Mouse (Mus musculus) ovary, adult 2 months (tissue): Measurements from ENCODE around the gene Dusp22. TPM values are rescaled to one million over a fixed set of nuclear protein-coding genes. Genes with fewer than 3 reads are reported as not detected.

Experiments
- polyA plus RNA-seq: library from polyadenylated mRNA; depleted of rRNA; stranded (reverse); fragments of >200 nt; gene quantifications from 2 replicates; pipeline ENCODE4 v1.2.3, GENCODE M21; 2012; rRNA removed

Gene Dusp22
- polyA plus RNA-seq: 10.1 and 10.4 TPM in 2 replicates

DNA sequence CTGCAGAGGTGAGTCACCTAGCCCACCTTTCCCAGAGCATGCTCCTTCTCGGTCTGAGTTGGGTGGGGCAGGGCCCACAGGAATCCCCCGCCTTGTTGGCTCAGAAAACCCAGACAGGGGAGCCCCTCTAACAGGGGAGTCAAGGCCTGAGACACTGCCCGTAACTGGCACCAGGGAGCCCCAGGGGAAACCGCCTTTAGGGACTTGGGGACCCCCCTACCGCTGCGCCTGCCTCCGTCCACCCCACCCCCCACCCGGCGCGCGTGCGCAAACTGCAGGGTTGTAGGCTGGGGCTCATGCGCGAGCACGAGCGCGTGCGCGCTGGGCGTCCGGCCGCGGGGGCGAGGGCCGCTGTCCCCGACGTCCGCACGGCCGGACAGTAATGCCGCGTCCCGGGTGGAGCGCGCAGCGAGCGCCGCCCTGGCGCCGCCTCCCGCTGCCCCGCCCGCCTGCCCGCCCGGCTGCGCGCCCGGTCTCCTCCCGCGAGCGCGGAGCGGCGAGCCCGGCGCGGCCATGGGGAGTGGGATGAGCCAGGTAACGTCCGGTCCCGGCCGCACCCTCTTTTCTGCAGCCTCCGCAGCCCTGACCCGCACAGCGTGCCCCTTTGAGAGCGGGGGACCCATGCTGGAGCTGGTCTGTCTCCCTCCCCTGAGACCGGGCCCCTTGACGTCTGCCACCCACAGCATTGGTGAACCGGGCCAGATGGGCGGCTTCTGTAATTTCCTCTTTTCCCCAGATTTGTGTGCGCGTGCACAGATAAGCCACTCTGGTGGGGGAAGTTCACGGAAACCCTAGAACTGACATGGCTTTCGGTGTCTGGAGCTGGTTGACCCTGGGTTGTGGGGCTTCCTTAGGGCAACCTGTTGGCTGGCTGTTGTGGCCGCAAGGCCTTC is at the start of gene Dusp22:
Dusp22 (plus strand) TSS at position 387 of the 893 bp plus-strand sequence.

DNA sequence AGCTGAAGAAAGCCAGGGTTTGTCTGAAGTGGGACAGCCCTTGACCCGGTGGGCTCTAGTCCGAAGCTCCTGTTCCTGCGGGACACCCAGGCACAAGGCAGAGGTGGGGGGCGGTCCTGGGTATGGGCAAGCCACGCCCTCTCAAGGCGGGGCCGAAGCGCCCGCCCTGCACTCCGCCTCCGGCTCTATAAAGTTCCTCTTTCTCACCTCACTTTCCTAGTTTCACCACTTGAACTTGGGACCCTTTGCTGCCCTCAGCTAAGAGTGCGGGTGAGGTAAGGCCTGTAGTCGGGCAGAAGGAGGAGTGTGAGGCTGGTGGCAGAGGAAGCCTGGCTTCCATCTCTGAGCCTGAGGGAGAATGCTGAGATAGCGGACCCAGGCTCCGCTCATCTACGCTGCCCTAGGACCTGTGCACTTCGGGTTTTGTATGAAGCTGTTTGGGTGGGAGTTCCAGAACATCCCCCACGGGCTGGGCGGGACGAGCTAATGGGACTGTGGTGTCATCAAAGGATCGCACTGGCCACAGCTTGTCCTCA is 89.3 kb downstream of the Dusp22 start, which contains the start of gene Irf4:
Irf4 (plus strand) TSS at position 206 of the 536 bp plus-strand sequence.

Other genes with a start within 250 kb of the Dusp22 start
- gene Uqcrfs1, start 114.6 kb upstream of the Dusp22 start, polyA plus RNA-seq: 132 and 242 TPM in 2 replicates
- 0.50 and 0.55 TPM in 2 replicates for gene Irf4, start 89.2 kb downstream of the Dusp22 start, polyA plus RNA-seq